Mouse (Mus musculus): ENCODE measurements around the gene Sgsm2. TPM values are rescaled to one million over a fixed set of nuclear protein-coding genes. Genes with fewer than 3 reads are reported as not detected.
A peak's percentile ranks its signal among the peaks of the same experiment; 100 is the strongest.

Gene Sgsm2
- polyA plus RNA-seq, 1 experiment from 2014 or later, result 8.6 TPM

GRCm38 (mm10) chr11:74842045-74842444, 54.8 kb downstream of the Sgsm2 start:
- ATAC-seq (replicated peaks; ENCODE audit: low FRiP score) (no peak), DNase-seq (ENCODE audit: low spot score) (no peak)
- Histone ChIP-seq H3K4me2 (ENCODE audit: low read depth, low read length, severe bottlenecking) (no peak overlapping the region), H3K4me1 (replicated peaks; ENCODE audit: control insufficient read depth, insufficient read depth, low read length) (peaks cover 5% of the 10 kb centered on the region; the same call in 1 of the 2 replicates), H3K36me3 (ENCODE audit: control insufficient read depth, insufficient read depth, low read length) (no peaks in the 10 kb centered on the region; the same call in 1 of the 2 replicates), H3K9ac (ENCODE audit: low read length) (no peak overlapping the region), H3K27ac (ENCODE audit: low read depth, low read length) (no peak overlapping the region), H3K27me3 (ENCODE audit: control insufficient read depth, insufficient read depth, low read length) (no peaks in the 10 kb centered on the region), H3K9me3 (ENCODE audit: control insufficient read depth, low read length) (no peaks in the 10 kb centered on the region), H3K4me3 (ENCODE audit: low read depth, low read length) (no peak overlapping the region)
- 85% methylated on average over 13 of the region's 13 CpGs for WGBS

GRCm38 (mm10) chr11:74841366-74841765, 55.5 kb downstream of the Sgsm2 start:
- Histone ChIP-seq H3K27ac (ENCODE audit: low read depth, low read length) (no peak overlapping the region), H3K27me3 (ENCODE audit: control insufficient read depth, insufficient read depth, low read length) (no peaks in the 10 kb centered on the region), H3K4me2 (ENCODE audit: low read depth, low read length, severe bottlenecking) (no peak overlapping the region), H3K36me3 (ENCODE audit: control insufficient read depth, insufficient read depth, low read length) (no peaks in the 10 kb centered on the region; the same call in 1 of the 2 replicates), H3K9ac (ENCODE audit: low read length) (no peak overlapping the region), H3K9me3 (ENCODE audit: control insufficient read depth, low read length) (no peaks in the 10 kb centered on the region), H3K4me1 (replicated peaks; ENCODE audit: control insufficient read depth, insufficient read depth, low read length) (peaks cover 5% of the 10 kb centered on the region; the same call in 1 of the 2 replicates), H3K4me3 (ENCODE audit: low read depth, low read length) (no peak overlapping the region)
- 86% methylated on average over 9 of the region's 9 CpGs for WGBS
- ATAC-seq (replicated peaks; ENCODE audit: low FRiP score) (no peak), DNase-seq (ENCODE audit: low spot score) (no peak)

- WGBS, result 94% methylated on average over 8 of the region's 8 CpGs
- H3K27me3 ChIP-seq (ENCODE audit: control insufficient read depth, insufficient read depth, low read length), result no peaks in the 10 kb centered on the region
- H3K9ac ChIP-seq (ENCODE audit: low read length), result no peak overlapping the region
- peaks cover 5% of the 10 kb centered on the region; the same call in 1 of the 2 replicates for H3K4me1 ChIP-seq (replicated peaks; ENCODE audit: control insufficient read depth, insufficient read depth, low read length)
- H3K4me3 ChIP-seq (ENCODE audit: low read depth, low read length), result no peak overlapping the region
- H3K9me3 ChIP-seq (ENCODE audit: control insufficient read depth, low read length), result no peaks in the 10 kb centered on the region
- DNase-seq (ENCODE audit: low spot score), result no peak
- H3K27ac ChIP-seq (ENCODE audit: low read depth, low read length), result no peak overlapping the region
- H3K36me3 ChIP-seq (ENCODE audit: control insufficient read depth, insufficient read depth, low read length), result no peaks in the 10 kb centered on the region; the same call in 1 of the 2 replicates
- H3K4me2 ChIP-seq (ENCODE audit: low read depth, low read length, severe bottlenecking), result no peak overlapping the region
- no peak for ATAC-seq (replicated peaks; ENCODE audit: low FRiP score)
Measured at GRCm38 (mm10) chr11:74840739-74841138, 56.1 kb downstream of the Sgsm2 start.

GRCm38 (mm10) chr11:74839860-74840715, 56.8 kb downstream of the Sgsm2 start:
- Histone ChIP-seq H3K4me3 (ENCODE audit: low read depth, low read length) (no peak overlapping the region), H3K4me2 (ENCODE audit: low read depth, low read length, severe bottlenecking) (no peak overlapping the region), H3K4me1 (replicated peaks; ENCODE audit: control insufficient read depth, insufficient read depth, low read length) (peaks cover 5% of the 10 kb centered on the region; the same call in 1 of the 2 replicates), H3K36me3 (ENCODE audit: control insufficient read depth, insufficient read depth, low read length) (no peaks in the 10 kb centered on the region; the same call in 1 of the 2 replicates), H3K9me3 (ENCODE audit: control insufficient read depth, low read length) (no peaks in the 10 kb centered on the region), H3K9ac (ENCODE audit: low read length) (no peak overlapping the region), H3K27me3 (ENCODE audit: control insufficient read depth, insufficient read depth, low read length) (no peaks in the 10 kb centered on the region), H3K27ac (ENCODE audit: low read depth, low read length) (no peak overlapping the region)
- ATAC-seq (replicated peaks; ENCODE audit: low FRiP score) (no peak), DNase-seq (ENCODE audit: low spot score) (no peak)
- WGBS, result 94% methylated on average over 19 of the region's 19 CpGs

- DNase-seq (ENCODE audit: low spot score), result peak; percentile 54
- peaks cover 5% of the 10 kb centered on the region; the same call in 1 of the 2 replicates for H3K4me1 ChIP-seq (replicated peaks; ENCODE audit: control insufficient read depth, insufficient read depth, low read length)
- 52% methylated on average over 6 of the region's 6 CpGs for WGBS
- no peaks in the 10 kb centered on the region for H3K27me3 ChIP-seq (ENCODE audit: control insufficient read depth, insufficient read depth, low read length)
- no peaks in the 10 kb centered on the region for H3K9me3 ChIP-seq (ENCODE audit: control insufficient read depth, low read length)
- no peaks in the 10 kb centered on the region; the same call in 1 of the 2 replicates for H3K36me3 ChIP-seq (ENCODE audit: control insufficient read depth, insufficient read depth, low read length)
- no peak overlapping the region for H3K27ac ChIP-seq (ENCODE audit: low read depth, low read length)
- ATAC-seq (replicated peaks; ENCODE audit: low FRiP score), result no peak
- H3K4me2 ChIP-seq (ENCODE audit: low read depth, low read length, severe bottlenecking), result peak overlapping the region; percentile 69; the same call in 1 of the 2 replicates
- H3K9ac ChIP-seq (ENCODE audit: low read length), result peak overlapping the region; percentile 64
- H3K4me3 ChIP-seq (ENCODE audit: low read depth, low read length), result peak overlapping the region; percentile 55; the same call in 1 of the 2 replicates
Measured at GRCm38 (mm10) chr11:74838971-74839370, 57.9 kb downstream of the Sgsm2 start.

DNA sequence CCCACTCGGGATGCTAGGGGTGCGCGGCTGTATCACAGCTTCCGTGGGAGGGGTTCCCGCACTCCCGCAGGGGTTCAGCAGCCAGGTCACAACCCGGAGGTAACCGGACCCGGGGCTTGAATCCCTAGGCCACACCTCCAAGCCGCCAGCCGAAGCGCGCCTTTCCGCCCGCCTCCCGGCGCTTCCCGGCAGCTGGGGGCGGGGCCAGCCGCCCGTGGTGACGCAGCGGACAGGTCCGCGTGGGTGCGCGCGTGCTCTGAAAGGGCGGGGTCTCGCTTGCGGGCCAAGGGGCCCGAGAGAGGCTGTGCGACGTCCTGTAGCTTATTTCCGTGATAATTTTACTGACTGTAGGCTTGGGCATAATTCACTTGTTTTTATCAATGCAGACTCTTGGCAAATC, 58.4 kb downstream of the Sgsm2 start:
- WGBS, result under 1% methylated on average over 31 of the region's 35 CpGs
- peak overlapping the region; percentile 89 for H3K27ac ChIP-seq (ENCODE audit: low read depth, low read length)
- peak; percentile 78 for ATAC-seq (replicated peaks; ENCODE audit: low FRiP score)
- H3K27me3 ChIP-seq (ENCODE audit: control insufficient read depth, insufficient read depth, low read length), result no peaks in the 10 kb centered on the region
- H3K4me2 ChIP-seq (ENCODE audit: low read depth, low read length, severe bottlenecking), result peak overlapping the region; percentile 69
- H3K4me3 ChIP-seq (ENCODE audit: low read depth, low read length), result peak overlapping the region; percentile 55
- no peaks in the 10 kb centered on the region; the same call in 1 of the 2 replicates for H3K36me3 ChIP-seq (ENCODE audit: control insufficient read depth, insufficient read depth, low read length)
- H3K9me3 ChIP-seq (ENCODE audit: control insufficient read depth, low read length), result no peaks in the 10 kb centered on the region
- peak overlapping the region; percentile 64 for H3K9ac ChIP-seq (ENCODE audit: low read length)
- peak; percentile 96 for DNase-seq (ENCODE audit: low spot score)
- peaks cover 10% of the 10 kb centered on the region for H3K4me1 ChIP-seq (replicated peaks; ENCODE audit: control insufficient read depth, insufficient read depth, low read length)

GRCm38 (mm10) chr11:74837694-74838431, 59.0 kb downstream of the Sgsm2 start:
- peak overlapping the region; percentile 69 for H3K4me2 ChIP-seq (ENCODE audit: low read depth, low read length, severe bottlenecking)
- H3K9ac ChIP-seq (ENCODE audit: low read length), result peak overlapping the region; percentile 64
- H3K4me1 ChIP-seq (replicated peaks; ENCODE audit: control insufficient read depth, insufficient read depth, low read length), result peaks cover 15% of the 10 kb centered on the region
- under 1% methylated on average over 46 of the region's 54 CpGs for WGBS
- H3K27ac ChIP-seq (ENCODE audit: low read depth, low read length), result peak overlapping the region; percentile 89
- H3K4me3 ChIP-seq (ENCODE audit: low read depth, low read length), result peak overlapping the region; percentile 55
- peak; percentile 81 for ATAC-seq (replicated peaks; ENCODE audit: low FRiP score)
- peak; percentile 93 for DNase-seq (ENCODE audit: low spot score)
- H3K36me3 ChIP-seq (ENCODE audit: control insufficient read depth, insufficient read depth, low read length), result no peaks in the 10 kb centered on the region; the same call in 1 of the 2 replicates
- H3K9me3 ChIP-seq (ENCODE audit: control insufficient read depth, low read length), result no peaks in the 10 kb centered on the region
- H3K27me3 ChIP-seq (ENCODE audit: control insufficient read depth, insufficient read depth, low read length), result no peaks in the 10 kb centered on the region

DNA sequence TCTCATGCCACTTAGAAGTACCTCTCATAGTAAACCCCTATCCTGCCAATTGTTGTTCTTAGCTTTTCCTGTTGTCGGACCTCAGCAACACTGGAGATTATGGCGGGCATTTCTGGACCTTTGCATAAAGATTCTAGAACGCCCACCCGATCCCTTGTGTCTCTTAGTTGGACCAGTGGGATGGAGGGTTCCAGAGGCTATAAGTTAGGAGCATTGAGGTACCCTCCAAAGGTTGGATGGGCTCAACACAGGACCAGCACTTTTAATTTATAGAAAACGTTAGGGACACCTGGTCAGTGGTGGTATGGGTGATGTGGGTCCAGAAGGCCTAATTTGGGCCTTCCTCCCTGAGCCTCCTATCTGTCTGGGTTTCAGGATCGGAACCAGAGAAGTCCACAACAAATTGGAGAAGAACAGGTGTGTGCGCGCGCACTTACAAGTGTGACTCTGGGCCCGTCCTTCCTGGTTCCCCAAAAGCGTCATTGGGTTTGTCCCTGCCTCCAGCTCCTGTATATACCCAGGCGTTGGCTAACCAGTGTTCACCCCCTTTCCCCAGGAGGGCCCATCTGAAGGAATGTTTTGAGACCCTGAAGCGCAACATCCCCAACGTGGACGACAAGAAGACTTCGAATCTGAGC, 59.7 kb downstream of the Sgsm2 start:
- Histone ChIP-seq H3K4me3 (ENCODE audit: low read depth, low read length) (peak overlapping the region; percentile 55), H3K9ac (ENCODE audit: low read length) (peak overlapping the region; percentile 64), H3K27ac (ENCODE audit: low read depth, low read length) (peak overlapping the region; percentile 89; the same call in 1 of the 2 replicates), H3K4me2 (ENCODE audit: low read depth, low read length, severe bottlenecking) (peak overlapping the region; percentile 69), H3K4me1 (replicated peaks; ENCODE audit: control insufficient read depth, insufficient read depth, low read length) (peaks cover 18% of the 10 kb centered on the region), H3K36me3 (ENCODE audit: control insufficient read depth, insufficient read depth, low read length) (no peaks in the 10 kb centered on the region; the same call in 1 of the 2 replicates), H3K27me3 (ENCODE audit: control insufficient read depth, insufficient read depth, low read length) (no peaks in the 10 kb centered on the region), H3K9me3 (ENCODE audit: control insufficient read depth, low read length) (no peaks in the 10 kb centered on the region)
- ATAC-seq (replicated peaks; ENCODE audit: low FRiP score) (no peak), DNase-seq (ENCODE audit: low spot score) (no peak)
- 47% methylated on average over 16 of the region's 16 CpGs for whole genome bisulfite sequencing
